Mouse (Mus musculus) heart, embryonic 15.5 days (tissue): ENCODE results near the gene Btnl1. TPM values are rescaled to one million over a fixed set of nuclear protein-coding genes. Genes with fewer than 3 reads are reported as not detected.

Source experiments
- ATAC-seq: fragments of 200-750 bp; cut with Nextera tagmentation; replicated peaks from 2 replicates; pipeline ENCODE4 v1.8.0; 2017; ENCODE audit warnings: low read depth, moderate TSS enrichment; ENCODE audit not compliant: insufficient number of reproducible peaks, insufficient read depth, low FRiP score
- H3K27ac ChIP-seq: fragments of 300-500 bp; sonication (generic); 2 replicates; pipeline ENCODE4 v1.5.1; 2015; ENCODE audit warnings: mild to moderate bottlenecking, inconsistent platforms
- H3K27me3 ChIP-seq: fragments of 300-500 bp; sonication (generic); 2 replicates; pipeline ENCODE4 v1.6.1; 2015; ENCODE audit warnings: inconsistent platforms
- H3K36me3 ChIP-seq: fragments of 300-500 bp; sonication (generic); 2 replicates; pipeline ENCODE4 v1.6.1; 2015; ENCODE audit warnings: mild to moderate bottlenecking, inconsistent platforms
- H3K4me1 ChIP-seq: fragments of 300-500 bp; sonication (generic); replicated peaks from 2 replicates; pipeline ENCODE4 v1.6.1; 2015; ENCODE audit warnings: inconsistent platforms
- H3K4me2 ChIP-seq: fragments of 300-500 bp; sonication (generic); 2 replicates; pipeline ENCODE4 v1.6.1; 2015; ENCODE audit warnings: inconsistent platforms, mild to moderate bottlenecking, moderate library complexity
- H3K4me3 ChIP-seq: fragments of 300-500 bp; sonication (generic); 2 replicates; pipeline ENCODE4 v1.5.1; 2015; ENCODE audit warnings: mild to moderate bottlenecking, inconsistent platforms
- H3K9ac ChIP-seq: fragments of 300-500 bp; sonication (generic); 2 replicates; pipeline ENCODE4 v1.6.1; 2015; ENCODE audit warnings: mild to moderate bottlenecking, inconsistent platforms
- H3K9me3 ChIP-seq: fragments of 300-500 bp; sonication (generic); replicated peaks from 2 replicates; pipeline ENCODE4 v1.6.1; 2016; ENCODE audit warnings: inconsistent platforms
- WGBS: fragments of 180-500 bp; shearing (Covaris S2); methylation state at CpG from one replicate; pipeline ENCODE4 v1.1.7; 2015; ENCODE audit warnings: mixed read lengths; 5-methylcytosine and 5-hydroxymethylcytosine counted together
- polyA plus RNA-seq: library from polyadenylated mRNA; unstranded; fragments of >200 nt; fragmentation: Nextera tagmentation; extraction: Ambion mirVana; gene quantifications from 2 replicates; pipeline ENCODE4 v1.2.1, GENCODE M21; 2015

Gene Btnl1
- not detected in 2 replicates for polyA plus RNA-seq

DNA sequence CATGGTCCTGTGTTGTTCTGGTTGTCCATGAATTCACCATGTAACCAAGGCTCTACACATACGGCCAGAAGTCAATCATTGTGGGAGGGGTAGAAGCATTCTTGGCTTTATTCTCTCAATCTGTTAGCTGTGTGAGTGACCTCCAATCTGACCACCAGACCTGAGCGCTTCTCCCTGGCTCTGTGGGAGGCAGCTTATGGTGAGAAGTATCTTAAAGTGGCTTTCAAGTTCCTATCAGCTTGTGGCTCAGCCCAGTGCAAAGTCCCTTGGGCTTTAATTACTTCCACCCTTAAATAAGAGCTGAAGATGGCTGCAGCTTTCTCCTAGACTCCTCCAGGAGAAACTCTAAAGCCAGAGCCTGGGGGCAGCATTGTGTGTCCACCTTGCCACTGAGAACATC lies at the start of gene Btnl1:
Gene Btnl1 (plus strand): TSS at position 286 of the 400 bp plus-strand sequence.
- WGBS, result 71% methylated on average over 2 of the region's 2 CpGs
- Histone ChIP-seq H3K4me2 (no peak within 1 kb of the TSS), H3K27ac (no peak within 1 kb of the TSS), H3K4me3 (no peak within 1 kb of the TSS), H3K4me1 (no peaks in the 10 kb centered on the region), H3K36me3 (no peaks in the 10 kb centered on the region), H3K9me3 (no peaks in the 10 kb centered on the region), H3K27me3 (peaks cover 4% of the 10 kb centered on the region; the same call in 1 of the 2 replicates), H3K9ac (no peak within 1 kb of the TSS)
- no peak for ATAC-seq

DNA sequence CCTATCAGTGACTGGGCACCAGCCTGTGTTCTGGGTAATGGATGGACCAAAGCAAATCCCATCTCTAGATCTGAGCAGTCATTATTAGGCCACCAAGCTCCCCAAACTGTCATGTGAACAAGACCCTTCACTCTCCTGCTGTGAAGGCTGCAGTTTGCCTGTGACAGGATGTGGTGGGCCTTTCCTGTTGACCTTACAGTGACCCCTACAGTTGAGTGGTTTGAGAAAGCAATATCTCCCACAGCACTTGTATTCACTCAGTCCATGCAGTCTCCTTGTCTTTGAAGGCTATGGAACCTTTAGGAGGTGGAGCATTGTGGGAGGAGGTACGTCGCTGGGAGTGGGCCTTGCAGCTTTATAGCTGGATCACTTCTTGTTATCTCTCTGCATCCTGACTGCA lies 47.1 kb upstream of the Btnl1 start:
- Histone ChIP-seq H3K27ac (no peak overlapping the region), H3K4me3 (no peak overlapping the region), H3K9me3 (no peaks in the 10 kb centered on the region), H3K4me2 (no peak overlapping the region), H3K36me3 (no peaks in the 10 kb centered on the region), H3K4me1 (no peaks in the 10 kb centered on the region), H3K27me3 (0 out of 2 replicates have a peak, but pooled peaks cover 2% of the 10 kb centered on the region), H3K9ac (no peak overlapping the region)
- 55% methylated on average over 2 of the region's 2 CpGs for WGBS
- no peak for ATAC-seq

DNA sequence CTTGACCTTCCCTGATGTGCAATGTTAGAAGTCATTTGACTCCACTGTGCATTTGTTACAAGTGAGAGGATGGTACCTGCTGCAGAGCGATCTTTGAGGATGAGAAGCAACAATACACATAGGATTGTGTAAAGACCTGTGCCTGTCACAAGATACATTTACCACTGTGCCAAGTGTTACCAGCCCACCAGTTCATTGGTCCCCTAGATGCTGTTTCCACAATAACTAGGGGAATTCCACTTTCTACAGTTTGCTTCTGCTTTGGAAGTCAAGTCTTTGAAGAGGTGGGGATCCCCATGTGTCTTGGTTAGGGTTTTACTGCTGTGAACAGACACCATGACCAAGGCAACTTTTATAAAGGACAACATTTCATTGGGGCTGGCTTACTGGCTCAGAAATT lies 45.7 kb upstream of the Btnl1 start:
- no peaks in the 10 kb centered on the region for H3K36me3 ChIP-seq
- H3K27me3 ChIP-seq, result 0 out of 2 replicates have a peak, but pooled peaks cover 2% of the 10 kb centered on the region
- H3K4me1 ChIP-seq, result no peaks in the 10 kb centered on the region
- 88% methylated on average over 1 of the region's 1 CpGs for WGBS
- H3K9me3 ChIP-seq, result no peaks in the 10 kb centered on the region
- no peak overlapping the region for H3K4me2 ChIP-seq
- no peak overlapping the region for H3K4me3 ChIP-seq
- no peak overlapping the region for H3K9ac ChIP-seq
- H3K27ac ChIP-seq, result no peak overlapping the region
- ATAC-seq, result no peak

DNA sequence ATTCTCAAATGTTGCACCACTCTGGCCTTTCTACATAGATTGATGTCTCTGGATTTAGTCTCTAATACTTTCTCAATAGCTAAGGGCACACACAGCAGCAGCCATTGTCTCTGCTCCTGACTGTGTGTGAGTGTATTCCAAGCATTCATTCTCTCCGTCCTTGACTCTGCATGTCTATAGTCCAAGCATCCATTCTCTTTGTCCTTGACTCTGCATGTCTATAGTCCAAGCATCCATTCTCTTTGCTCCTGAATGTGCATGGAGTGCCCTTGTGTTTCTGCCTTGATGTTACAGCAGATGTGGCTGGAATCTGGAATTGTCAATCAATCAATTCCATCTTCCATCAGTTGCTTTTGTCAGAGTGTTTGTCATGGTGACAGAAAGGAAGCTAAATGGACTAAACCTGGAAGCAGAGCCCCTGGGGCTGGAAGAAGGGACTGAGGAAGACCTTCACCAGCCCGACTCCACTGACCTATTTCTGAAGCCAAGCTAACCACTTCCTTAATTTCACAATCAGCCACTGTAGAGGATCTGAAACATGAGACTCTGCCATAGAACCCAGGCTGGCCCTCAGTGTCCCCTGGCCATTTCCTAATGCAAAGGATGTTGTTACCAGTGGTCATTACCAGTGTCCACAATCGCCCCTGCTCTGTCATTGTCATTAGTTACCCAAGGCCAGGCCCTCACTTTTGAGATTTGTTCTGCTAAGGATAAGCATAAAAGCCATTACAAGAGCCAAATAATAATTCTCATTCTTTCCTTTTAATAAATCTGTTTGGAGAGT lies 36.1 kb upstream of the Btnl1 start:
- Histone ChIP-seq H3K4me3 (no peak overlapping the region), H3K27me3 (no peaks in the 10 kb centered on the region; the same call in 1 of the 2 replicates), H3K4me1 (no peaks in the 10 kb centered on the region), H3K4me2 (no peak overlapping the region), H3K9me3 (no peaks in the 10 kb centered on the region), H3K9ac (no peak overlapping the region), H3K36me3 (no peaks in the 10 kb centered on the region), H3K27ac (no peak overlapping the region)
- no peak for ATAC-seq
- 44% methylated on average over 3 of the region's 3 CpGs for WGBS

DNA sequence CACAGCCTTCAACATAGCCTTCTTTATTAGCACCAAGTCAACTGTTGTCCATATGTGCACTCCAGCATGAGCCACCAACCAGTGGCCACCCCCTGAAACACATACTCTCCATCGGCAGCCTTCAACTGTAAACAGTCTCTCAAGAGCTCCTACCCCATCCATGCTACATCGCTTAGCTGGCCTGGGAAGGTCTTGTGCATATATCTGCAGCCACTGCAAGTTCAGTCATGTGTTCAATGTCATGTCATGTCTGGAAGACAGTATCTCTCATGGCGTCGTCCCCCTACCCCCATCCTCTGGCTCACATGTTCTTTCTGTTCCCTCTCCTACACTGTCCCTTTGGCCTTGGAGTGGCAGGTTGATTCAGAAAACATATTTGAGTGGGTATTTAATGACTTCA lies 32.0 kb upstream of the Btnl1 start:
- H3K4me2 ChIP-seq, result no peak overlapping the region
- no peaks in the 10 kb centered on the region for H3K36me3 ChIP-seq
- H3K9me3 ChIP-seq, result no peaks in the 10 kb centered on the region
- peaks cover 4% of the 10 kb centered on the region for H3K27me3 ChIP-seq
- H3K4me1 ChIP-seq, result no peaks in the 10 kb centered on the region
- ATAC-seq, result no peak
- no peak overlapping the region for H3K4me3 ChIP-seq
- H3K9ac ChIP-seq, result no peak overlapping the region
- WGBS, result 80% methylated on average over 4 of the region's 4 CpGs
- no peak overlapping the region for H3K27ac ChIP-seq

GRCm38 (mm10) chr17:34345486-34345885 lies 31.4 kb upstream of the Btnl1 start:
- H3K4me3 ChIP-seq, result no peak overlapping the region
- H3K27me3 ChIP-seq, result peaks cover 4% of the 10 kb centered on the region
- no peaks in the 10 kb centered on the region for H3K4me1 ChIP-seq
- no peak overlapping the region for H3K9ac ChIP-seq
- no peak overlapping the region for H3K4me2 ChIP-seq
- ATAC-seq, result no peak
- H3K9me3 ChIP-seq, result no peaks in the 10 kb centered on the region
- WGBS, result 72% methylated on average over 7 of the region's 7 CpGs
- H3K27ac ChIP-seq, result no peak overlapping the region
- H3K36me3 ChIP-seq, result no peaks in the 10 kb centered on the region

- WGBS, result 55% methylated on average over 3 of the region's 3 CpGs
- Histone ChIP-seq H3K27ac (no peak overlapping the region), H3K4me2 (no peak overlapping the region), H3K4me3 (no peak overlapping the region), H3K9me3 (no peaks in the 10 kb centered on the region), H3K4me1 (no peaks in the 10 kb centered on the region), H3K36me3 (no peaks in the 10 kb centered on the region), H3K27me3 (peaks cover 4% of the 10 kb centered on the region; the same call in 1 of the 2 replicates), H3K9ac (no peak overlapping the region)
- ATAC-seq, result no peak
Observed at GRCm38 (mm10) chr17:34346041-34346440, 30.9 kb upstream of the Btnl1 start.

DNA sequence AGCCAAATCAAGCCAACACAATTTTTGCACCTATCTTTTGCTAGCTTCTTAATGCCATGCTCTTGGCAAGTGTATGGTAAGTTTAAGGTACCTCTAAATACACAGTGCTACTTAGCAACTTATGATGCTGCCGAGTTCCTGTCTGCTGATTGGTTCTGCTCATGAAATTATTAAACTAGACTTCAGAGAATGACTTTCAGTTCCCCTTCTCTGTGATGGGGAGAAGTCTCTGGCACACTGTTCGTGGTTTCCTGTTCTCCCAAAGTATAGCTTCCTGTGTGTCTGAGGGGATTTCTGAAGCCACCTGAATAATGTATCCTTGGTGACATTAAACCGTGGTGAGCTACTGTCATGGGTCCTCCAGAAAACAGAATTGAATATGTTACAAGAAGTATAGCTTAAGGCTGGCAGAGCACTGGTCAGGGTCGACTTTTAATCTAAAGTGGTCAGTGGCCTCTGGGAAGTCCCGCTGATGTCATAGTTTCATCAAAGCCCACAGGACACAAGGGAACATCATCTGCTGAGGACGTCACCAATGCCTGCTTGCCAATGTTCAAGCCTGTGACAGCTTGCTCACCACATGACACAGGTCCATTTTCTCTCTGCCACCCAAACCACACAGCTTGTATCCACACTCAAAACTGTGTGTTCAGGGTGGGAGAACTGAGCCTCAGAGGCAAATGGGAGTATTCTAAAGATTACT lies 29.2 kb upstream of the Btnl1 start:
- 49% methylated on average over 6 of the region's 6 CpGs for WGBS
- H3K9me3 ChIP-seq, result no peaks in the 10 kb centered on the region
- H3K27ac ChIP-seq, result no peak overlapping the region
- H3K4me1 ChIP-seq, result no peaks in the 10 kb centered on the region
- no peak for ATAC-seq
- H3K27me3 ChIP-seq, result peaks cover 4% of the 10 kb centered on the region; the same call in 1 of the 2 replicates
- no peak overlapping the region for H3K4me2 ChIP-seq
- H3K36me3 ChIP-seq, result no peaks in the 10 kb centered on the region
- H3K4me3 ChIP-seq, result no peak overlapping the region
- no peak overlapping the region for H3K9ac ChIP-seq

GRCm38 (mm10) chr17:34349429-34349828 lies 27.5 kb upstream of the Btnl1 start:
- Histone ChIP-seq H3K4me2 (no peak overlapping the region), H3K36me3 (no peaks in the 10 kb centered on the region), H3K9ac (no peak overlapping the region), H3K9me3 (no peaks in the 10 kb centered on the region), H3K4me1 (no peaks in the 10 kb centered on the region), H3K4me3 (no peak overlapping the region), H3K27ac (no peak overlapping the region), H3K27me3 (peaks cover 4% of the 10 kb centered on the region; the same call in 1 of the 2 replicates)
- no peak for ATAC-seq
- 7% methylated on average over 4 of the region's 4 CpGs for WGBS

GRCm38 (mm10) chr17:34354539-34354938 lies 22.4 kb upstream of the Btnl1 start, which contains the start of gene Btnl2:
Gene Btnl2 (plus strand): TSS chr17:34354822.
- no peak within 1 kb of the TSS for H3K4me3 ChIP-seq
- 77% methylated on average over 5 of the region's 5 CpGs for WGBS
- no peak for ATAC-seq
- no peak within 1 kb of the TSS for H3K9ac ChIP-seq
- no peaks in the 10 kb centered on the region for H3K9me3 ChIP-seq
- H3K27ac ChIP-seq, result no peak within 1 kb of the TSS
- H3K27me3 ChIP-seq, result no peaks in the 10 kb centered on the region
- no peak within 1 kb of the TSS for H3K4me2 ChIP-seq
- H3K4me1 ChIP-seq, result no peaks in the 10 kb centered on the region
- no peaks in the 10 kb centered on the region for H3K36me3 ChIP-seq

DNA sequence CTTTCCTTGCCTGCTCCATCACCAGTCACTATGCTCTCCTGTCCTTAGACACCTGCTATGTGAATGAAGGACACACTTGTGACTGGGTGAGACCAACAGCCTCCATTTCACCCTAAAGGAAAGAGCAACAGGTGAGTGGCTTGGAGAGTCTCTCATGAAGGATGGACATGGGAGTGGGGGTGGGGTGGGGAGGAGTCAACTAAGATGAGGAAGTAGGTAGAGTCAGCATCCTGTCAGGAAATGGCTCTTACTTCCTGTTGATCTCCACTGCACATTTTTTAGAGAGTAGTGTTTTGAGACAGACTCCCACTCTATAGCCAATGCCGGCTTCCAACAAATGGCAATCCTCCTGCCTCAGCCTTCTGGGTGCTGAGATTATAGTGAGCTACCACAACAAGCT lies 22.0 kb upstream of the Btnl1 start:
- no peak overlapping the region for H3K4me3 ChIP-seq
- ATAC-seq, result no peak
- H3K4me2 ChIP-seq, result no peak overlapping the region
- WGBS, result 67% methylated on average over 1 of the region's 1 CpGs
- H3K4me1 ChIP-seq, result no peaks in the 10 kb centered on the region
- no peak overlapping the region for H3K9ac ChIP-seq
- H3K27me3 ChIP-seq, result no peaks in the 10 kb centered on the region
- H3K27ac ChIP-seq, result no peak overlapping the region
- no peaks in the 10 kb centered on the region for H3K9me3 ChIP-seq
- no peaks in the 10 kb centered on the region for H3K36me3 ChIP-seq
